Mouse (Mus musculus) C2C12 (cell line): ENCODE measurements around the gene Ugt1a6b.

Experiments
- CTCF ChIP-seq: IDR thresholded peaks from one replicate; pipeline ENCODE4 v1.5.1; 2011; ENCODE audit not compliant: control insufficient read depth, insufficient read depth, insufficient read length
- FOSL1 ChIP-seq: IDR thresholded peaks from one replicate; pipeline ENCODE4 v1.8.0; 2011; ENCODE audit warnings: mild to moderate bottlenecking, low read length; ENCODE audit not compliant: poor library complexity, insufficient read depth, severe bottlenecking
- MYOD1 ChIP-seq: IDR thresholded peaks from one replicate; pipeline ENCODE4 v1.6.1; 2011; ENCODE audit warnings: low read depth; ENCODE audit not compliant: control insufficient read depth, insufficient read length
- MYOG ChIP-seq: IDR thresholded peaks from one replicate; pipeline ENCODE4 v1.6.1; 2011; ENCODE audit not compliant: control insufficient read depth, insufficient read length; ENCODE audit errors: extremely low read depth
- USF1 ChIP-seq: IDR thresholded peaks from one replicate; pipeline ENCODE4 v1.6.1; 2011; ENCODE audit warnings: low read depth, mild to moderate bottlenecking, control low read depth, moderate library complexity

- TF ChIP-seq MYOG (no peak), CTCF (no peak), USF1 (no peak), MYOD1 (no peak), FOSL1 (no peak)
These were observed 10.7 kb upstream of the Ugt1a6b start for GRCm38 (mm10) chr1:88092341-88092740.
